Mouse (Mus musculus) cerebellum, adult 2 months (tissue): ENCODE data around the gene Ttll1.

Source experiments
- CTCF ChIP-seq: fragments of 200-500 bp; IDR thresholded peaks from 2 replicates; pipeline ENCODE4 v1.5.1; 2011; ENCODE audit warnings: low read depth, mild to moderate bottlenecking, control low read depth, low read length, moderate library complexity, borderline replicate concordance; ENCODE audit not compliant: insufficient read depth
- POLR2A ChIP-seq: fragments of 200-500 bp; IDR thresholded peaks from 2 replicates; pipeline ENCODE4 v1.6.1; 2011; ENCODE audit warnings: low read length, control low read depth, borderline replicate concordance; ENCODE audit not compliant: insufficient read depth

- no peak for TF ChIP-seq CTCF
- TF ChIP-seq POLR2A, result no peak
Measured at GRCm38 (mm10) chr15:83452219-83452760, 58.4 kb downstream of the Ttll1 start.
